Mouse (Mus musculus) spleen, postnatal 10 days (tissue): ENCODE data around the gene Pxmp2.
A peak's percentile ranks its signal among the peaks of the same experiment; 100 is the strongest.

Experiments
- DNase-seq, 2 experiments: peaks; one replicate each; pipeline ENCODE4 v3.0.0; 2021 to 2022; ENCODE audit warnings: low spot score in 2 of 2

Pxmp2 gene

GRCm38 (mm10) chr5:110230780-110231461, 55.1 kb downstream of the Pxmp2 start, which contains the start of gene Ankle2:
Gene Ankle2, plus strand, starts transcription at chr5:110231004.
- DNase-seq, result peak; percentile 97

DNA sequence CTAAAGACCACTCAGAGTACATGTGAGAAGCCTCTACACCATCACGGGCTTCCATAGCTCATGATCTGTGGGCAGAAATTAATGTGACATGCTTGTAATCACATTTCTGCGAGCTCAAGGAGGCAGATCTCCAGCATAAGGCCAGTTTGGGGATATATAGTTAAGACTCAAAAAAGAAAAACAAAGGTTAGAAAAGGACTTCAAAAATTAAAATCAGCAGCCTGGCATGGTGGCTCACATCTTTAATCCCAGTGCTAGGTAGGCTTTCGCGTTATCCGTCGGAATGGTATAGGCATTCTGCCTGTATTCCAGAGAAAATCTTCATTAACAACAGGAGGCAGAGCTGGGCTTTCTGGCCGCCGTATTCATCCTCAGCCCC, 55.6 kb downstream of the Pxmp2 start:
- peak in 1 of 2 experiments; percentile 12 for DNase-seq

GRCm38 (mm10) chr5:110227336-110227883, 58.6 kb downstream of the Pxmp2 start:
- no peak for DNase-seq

- no peak for DNase-seq
Measured at GRCm38 (mm10) chr5:110225056-110225455, 60.9 kb downstream of the Pxmp2 start.
